Mouse (Mus musculus) spleen, adult 2 months (tissue): Measurements from ENCODE around the gene Arhgef7.

ENCODE experiments used
- CTCF ChIP-seq: fragments of 200-500 bp; IDR thresholded peaks from 2 replicates; pipeline ENCODE4 v1.5.1; 2011; ENCODE audit warnings: mild to moderate bottlenecking, inconsistent platforms; ENCODE audit not compliant: insufficient read depth, insufficient read length, insufficient replicate concordance; ENCODE audit errors: extremely low read depth
- POLR2A ChIP-seq: fragments of 200-500 bp; IDR thresholded peaks from 2 replicates; pipeline ENCODE4 v1.6.1; 2011; ENCODE audit warnings: low read depth, low read length, inconsistent platforms

DNA sequence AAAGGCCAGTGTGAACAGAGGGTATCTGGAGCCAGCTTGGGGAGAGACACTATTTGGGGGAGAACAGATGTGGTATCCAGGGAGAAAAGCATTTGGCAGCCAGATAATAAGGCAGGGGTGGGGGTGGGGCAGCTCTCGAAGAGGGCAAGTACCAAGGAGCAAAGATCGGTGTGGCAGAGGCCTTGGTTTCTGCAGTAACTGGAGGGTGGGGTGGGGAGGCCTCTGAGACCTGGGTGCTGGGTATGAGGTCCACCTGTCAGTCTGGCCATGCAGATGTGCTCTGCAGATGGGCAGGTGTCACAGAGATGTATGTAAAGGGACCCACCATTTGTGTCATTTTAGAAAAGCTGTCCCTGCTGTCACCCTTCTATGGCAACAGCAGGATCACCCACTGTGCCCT lies 18.7 kb upstream of the Arhgef7 start:
- TF ChIP-seq CTCF = no peak
- TF ChIP-seq POLR2A = no peak
